Mouse (Mus musculus) spleen, adult 2 months (tissue): ENCODE data around the gene Art3. TPM values are rescaled to one million over a fixed set of nuclear protein-coding genes. Genes with fewer than 3 reads are reported as not detected.

Experiments used
- DNase-seq, 2 experiments: peaks; one replicate each; pipeline versions ENCODE4 v3.0.0 to v3.0.0-alpha.2; 2012 to 2021; ENCODE audit warnings: low spot score in 2 of 2, low read depth in 1 of 2
- H3K27ac ChIP-seq: fragments of 200-500 bp; 2 replicates; pipeline ENCODE4 v1.5.1; 2012; ENCODE audit warnings: low read length, inconsistent platforms; ENCODE audit not compliant: insufficient read depth
- H3K27me3 ChIP-seq: fragments of 200-500 bp; 2 replicates; pipeline ENCODE4 v1.6.1; 2012; ENCODE audit warnings: mild to moderate bottlenecking, moderate library complexity, low read length, inconsistent platforms; ENCODE audit not compliant: control insufficient read depth, insufficient read depth
- H3K36me3 ChIP-seq: fragments of 200-500 bp; 2 replicates; pipeline ENCODE4 v1.6.1; 2012; ENCODE audit warnings: mild to moderate bottlenecking, low read length, inconsistent platforms; ENCODE audit not compliant: control insufficient read depth, insufficient read depth
- H3K4me1 ChIP-seq: fragments of 200-500 bp; 2 replicates; pipeline ENCODE4 v1.6.1; 2011; ENCODE audit warnings: inconsistent platforms; ENCODE audit not compliant: control insufficient read depth, insufficient read depth, insufficient read length
- H3K4me3 ChIP-seq: fragments of 200-500 bp; 2 replicates; pipeline ENCODE4 v1.5.1; 2011; ENCODE audit warnings: mild to moderate bottlenecking, inconsistent platforms; ENCODE audit not compliant: insufficient read depth, insufficient read length; ENCODE audit errors: extremely low read depth
- CTCF ChIP-seq: fragments of 200-500 bp; IDR thresholded peaks from 2 replicates; pipeline ENCODE4 v1.5.1; 2011; ENCODE audit warnings: mild to moderate bottlenecking, inconsistent platforms; ENCODE audit not compliant: insufficient read depth, insufficient read length, insufficient replicate concordance; ENCODE audit errors: extremely low read depth
- POLR2A ChIP-seq: fragments of 200-500 bp; IDR thresholded peaks from 2 replicates; pipeline ENCODE4 v1.6.1; 2011; ENCODE audit warnings: low read depth, low read length, inconsistent platforms
- WGBS: fragments of 180-500 bp; shearing (Covaris S2); methylation state at CpG from one replicate; pipeline ENCODE4 v1.1.7; 2018; 5-methylcytosine and 5-hydroxymethylcytosine counted together
- polyA plus RNA-seq: library from polyadenylated mRNA; depleted of rRNA; stranded (reverse); fragments of >200 nt; gene quantifications from 2 replicates; pipeline ENCODE4 v1.2.3, GENCODE M21; 2012; rRNA removed

The Art3 gene
- polyA plus RNA-seq: 0.65 and 2.4 TPM in 2 replicates

DNA sequence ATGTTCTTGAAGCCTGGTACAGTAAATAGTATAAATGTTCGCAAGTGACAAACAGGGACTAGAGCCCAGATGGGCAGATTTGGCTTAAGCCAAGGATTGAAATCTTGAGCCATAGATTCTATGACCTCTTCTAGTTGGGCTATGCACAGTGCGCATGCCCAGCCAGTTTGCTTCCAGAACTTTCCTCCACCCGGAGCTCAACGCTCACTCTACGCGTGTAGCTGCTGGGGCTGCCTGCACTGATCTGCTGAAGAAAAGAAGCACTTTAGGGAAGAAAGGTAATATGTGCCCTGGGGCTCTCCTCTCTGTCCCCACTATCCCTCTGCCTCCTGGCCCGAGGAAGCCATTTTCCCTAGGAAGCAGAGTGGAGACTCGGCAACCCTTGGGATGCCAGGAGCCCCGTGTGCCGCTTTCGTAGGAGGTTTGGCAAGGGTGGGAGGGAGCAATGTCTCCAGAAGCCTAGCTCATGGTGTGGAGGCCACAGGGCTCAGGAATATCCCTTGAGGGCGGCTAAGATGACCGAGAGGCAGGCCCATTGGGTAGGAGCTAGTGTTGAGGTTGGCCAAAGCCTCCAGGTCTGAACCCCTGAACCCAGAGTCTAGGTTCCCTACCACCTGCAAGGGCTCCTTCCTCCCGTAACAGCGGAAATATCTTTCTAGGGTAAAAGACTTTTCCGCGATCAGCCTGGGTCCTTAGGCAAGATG is at the start of gene Art3:
Art3 (plus strand) TSS at position 193 of the 704 bp plus-strand sequence.
- Histone ChIP-seq H3K27ac (no peak within 1 kb of the TSS), H3K4me1 (no peaks in the 10 kb centered on the region), H3K27me3 (peaks cover 2% of the 10 kb centered on the region; the same call in 1 of the 2 replicates), H3K36me3 (no peaks in the 10 kb centered on the region), H3K4me3 (no peak within 1 kb of the TSS)
- WGBS: 92% methylated on average over 17 of the region's 17 CpGs
- no peak for DNase-seq
- TF ChIP-seq POLR2A (no peak), CTCF (no peak)

DNA sequence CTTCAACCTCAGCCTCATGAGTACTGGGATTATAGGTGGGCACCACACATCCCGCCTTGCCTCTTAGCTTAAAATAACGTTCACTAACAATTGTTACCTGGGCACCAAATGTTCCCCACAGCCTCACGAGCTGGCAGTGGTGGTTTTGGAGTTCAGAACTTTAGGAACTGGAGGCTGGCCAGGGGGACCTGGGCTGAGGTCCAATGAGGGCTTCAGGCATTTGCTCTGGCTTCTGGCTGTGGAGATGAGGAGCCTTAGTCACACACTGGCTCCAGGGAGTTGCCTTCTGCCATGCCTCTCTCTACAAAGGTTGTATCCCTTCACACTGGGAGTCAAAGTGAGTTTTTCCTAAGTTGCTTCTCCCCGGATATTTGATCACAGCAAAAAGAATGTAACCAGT is 49.1 kb upstream of the Art3 start:
- Histone ChIP-seq H3K27ac (no peak overlapping the region), H3K36me3 (peaks cover 6% of the 10 kb centered on the region), H3K4me3 (no peak overlapping the region), H3K27me3 (no peaks in the 10 kb centered on the region), H3K4me1 (peaks cover 15% of the 10 kb centered on the region; the same call in 1 of the 2 replicates)
- whole genome bisulfite sequencing: 82% methylated on average over 4 of the region's 4 CpGs
- TF ChIP-seq POLR2A (no peak), CTCF (no peak)
- DNase-seq: no peak

DNA sequence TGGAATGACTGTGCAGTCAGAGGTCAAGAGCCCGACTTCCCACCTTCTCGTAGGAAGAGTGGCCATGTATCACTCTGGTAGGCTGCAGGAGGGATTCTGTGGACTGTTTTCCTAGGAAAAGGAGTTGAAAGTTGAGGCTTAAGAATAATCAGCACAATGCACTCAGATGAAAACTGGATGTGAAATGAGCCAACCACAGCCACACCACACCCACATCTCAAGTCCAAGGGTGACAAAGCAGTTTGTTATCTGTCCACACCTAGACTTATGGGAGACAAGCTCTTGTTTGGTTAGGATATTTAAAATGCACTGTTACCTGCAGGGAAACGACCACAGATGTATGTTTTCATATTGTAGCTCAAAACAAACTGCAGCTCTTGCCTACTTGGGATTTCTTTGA is 48.5 kb upstream of the Art3 start:
- no peak for TF ChIP-seq CTCF
- H3K4me1 ChIP-seq: peaks cover 15% of the 10 kb centered on the region; the same call in 1 of the 2 replicates
- peaks cover 11% of the 10 kb centered on the region for H3K36me3 ChIP-seq
- no peak for DNase-seq
- H3K27me3 ChIP-seq: no peaks in the 10 kb centered on the region
- no peak overlapping the region for H3K27ac ChIP-seq
- WGBS: 49% methylated on average over 3 of the region's 3 CpGs
- H3K4me3 ChIP-seq: no peak overlapping the region

DNA sequence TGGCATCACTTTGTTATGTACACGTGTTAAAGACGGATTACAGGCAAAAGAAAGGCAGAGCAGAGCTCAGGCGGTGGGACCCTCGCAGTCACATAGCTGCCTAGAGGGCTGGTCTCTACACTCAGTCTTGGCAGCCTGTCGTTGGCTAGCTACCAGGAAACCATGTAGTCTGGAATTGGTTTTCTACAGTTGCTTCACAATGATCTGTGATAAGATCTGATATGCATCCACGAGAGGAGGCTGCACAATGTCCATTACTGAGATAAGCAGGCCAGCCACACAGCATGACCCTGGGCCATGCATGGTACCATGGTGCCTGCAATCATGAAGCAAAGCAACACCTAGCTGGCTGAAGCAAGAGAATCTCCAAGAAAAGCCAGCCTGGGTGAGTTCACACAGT is 43.8 kb upstream of the Art3 start:
- H3K36me3 ChIP-seq: peaks cover 32% of the 10 kb centered on the region
- DNase-seq: no peak

DNA sequence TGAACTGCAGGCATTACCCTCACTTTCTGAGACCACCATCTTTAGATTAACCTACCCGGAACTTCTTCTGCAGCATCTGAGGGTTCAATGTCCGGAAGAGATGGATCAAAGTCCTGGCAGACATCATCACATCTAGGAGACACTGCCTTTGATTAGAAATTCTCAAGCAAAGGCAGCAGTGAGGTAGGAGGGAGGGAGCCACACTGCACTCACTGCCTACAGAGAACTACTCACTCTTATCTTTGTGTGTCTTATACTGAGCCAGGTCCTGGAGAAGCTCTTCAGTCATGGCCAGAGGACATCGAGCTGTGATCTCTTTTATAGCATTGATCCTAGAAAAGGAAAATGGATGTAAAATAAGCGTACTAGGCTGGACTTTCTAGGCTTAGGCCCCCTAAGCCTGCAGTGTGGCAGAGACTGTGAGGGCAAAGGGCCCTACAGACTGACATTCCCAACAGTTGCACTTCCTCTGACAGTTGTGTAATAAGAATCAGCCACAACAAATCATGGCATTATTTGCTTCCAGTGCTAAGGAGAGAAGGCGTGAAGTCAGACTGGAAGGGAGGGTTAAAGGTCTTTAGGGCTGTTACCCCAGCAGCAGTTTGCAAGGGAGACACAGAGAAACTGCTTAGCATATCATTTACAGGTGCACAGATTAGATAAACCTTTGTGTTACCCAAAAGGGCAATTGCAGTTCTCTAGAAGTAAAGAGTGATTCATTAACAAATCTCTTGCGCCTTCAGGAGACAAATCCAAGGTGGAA is 39.8 kb upstream of the Art3 start:
- Histone ChIP-seq H3K27ac (no peak overlapping the region), H3K4me1 (no peaks in the 10 kb centered on the region), H3K4me3 (no peak overlapping the region), H3K36me3 (peaks cover 40% of the 10 kb centered on the region), H3K27me3 (no peaks in the 10 kb centered on the region)
- no peak for TF ChIP-seq POLR2A
- TF ChIP-seq CTCF: no peak
- DNase-seq: no peak
- 94% methylated on average over 6 of the region's 6 CpGs for WGBS

More for the DNA sequence above, 43.8 kb upstream of the Art3 start:
- no peak for TF ChIP-seq CTCF
- TF ChIP-seq POLR2A: no peak
- H3K4me3 ChIP-seq: no peak overlapping the region
- no peaks in the 10 kb centered on the region for H3K4me1 ChIP-seq
- H3K27me3 ChIP-seq: no peaks in the 10 kb centered on the region
- 90% methylated on average over 6 of the region's 6 CpGs for WGBS
- no peak overlapping the region for H3K27ac ChIP-seq

DNA sequence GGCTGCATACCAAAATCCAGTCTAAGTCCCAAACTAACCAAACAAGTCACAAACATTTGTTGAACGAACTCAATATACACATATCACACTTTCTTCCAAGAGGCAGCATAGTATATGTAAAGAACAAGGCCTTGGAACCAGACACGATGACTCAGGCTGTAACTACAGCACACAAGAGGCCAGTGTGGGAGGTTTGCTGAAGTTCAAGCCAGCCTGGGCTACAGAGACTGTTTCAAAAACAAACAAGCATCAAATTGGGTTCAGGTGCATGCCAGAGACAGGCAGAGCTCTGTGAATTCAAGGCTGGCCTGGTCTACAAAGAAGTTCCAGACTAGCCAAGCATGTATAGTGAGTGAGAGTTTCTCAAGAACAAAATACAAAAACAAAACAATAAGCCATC is 37.1 kb upstream of the Art3 start:
- Histone ChIP-seq H3K27ac (no peak overlapping the region), H3K4me1 (no peaks in the 10 kb centered on the region), H3K4me3 (no peak overlapping the region), H3K36me3 (peaks cover 34% of the 10 kb centered on the region), H3K27me3 (no peaks in the 10 kb centered on the region)
- WGBS: 92% methylated on average over 2 of the region's 2 CpGs
- TF ChIP-seq CTCF (no peak), POLR2A (no peak)
- DNase-seq: no peak
